Mouse (Mus musculus) cerebellum, postnatal 36 days (tissue): ENCODE data around the gene Kcne1.
A peak's percentile ranks its signal among the peaks of the same experiment; 100 is the strongest.

Experiments
- DNase-seq, 2 experiments: peaks; one replicate each; pipeline ENCODE4 v3.0.0; 2021 to 2022; ENCODE audit warnings: mixed read lengths in 2 of 2

The Kcne1 gene

GRCm38 (mm10) chr16:92359229-92359628, at the start of gene Kcne1:
Gene Kcne1, minus strand, starts transcription at chr16:92359468.
- no peak for DNase-seq

GRCm38 (mm10) chr16:92407883-92408282, 48.6 kb upstream of the Kcne1 start:
- DNase-seq: no peak

DNA sequence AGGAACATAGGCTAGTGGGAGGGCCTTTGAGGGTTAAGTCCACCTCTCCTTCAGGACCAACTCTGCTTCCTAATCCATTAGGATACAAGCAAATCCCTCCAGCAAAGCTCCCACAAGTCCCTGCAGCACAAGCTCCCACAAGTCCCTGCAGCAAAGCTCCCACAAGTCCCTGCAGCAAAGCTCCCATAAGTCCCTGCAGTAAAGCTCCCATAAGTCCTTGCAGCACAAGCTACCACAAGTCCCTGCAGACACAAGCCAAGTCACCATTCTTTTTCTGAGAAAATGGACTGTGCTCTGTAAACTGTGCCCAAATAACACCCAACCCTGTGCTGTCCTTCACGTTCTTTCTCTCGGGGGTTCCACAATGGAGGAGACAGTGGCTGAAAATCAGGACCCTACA, 44.9 kb upstream of the Kcne1 start:
- no peak for DNase-seq

DNA sequence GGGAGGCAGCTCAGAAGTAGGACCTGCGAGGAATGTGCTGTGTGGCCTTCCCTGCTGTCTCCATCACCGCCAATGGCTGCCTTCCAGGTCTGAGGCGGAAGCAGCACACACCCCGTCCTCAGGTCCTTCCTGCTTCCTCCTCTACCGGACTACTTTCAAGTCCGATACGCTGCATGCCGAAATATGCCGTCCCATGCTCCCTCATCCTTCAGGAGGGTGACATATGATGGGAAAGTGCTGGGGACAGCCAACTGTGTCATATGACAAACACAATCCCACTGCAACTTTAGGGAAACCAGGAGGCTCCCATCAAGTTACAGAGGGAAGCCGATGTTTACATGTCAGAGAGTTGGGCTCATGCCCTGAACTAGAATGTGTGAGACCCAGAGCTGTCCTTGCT, 43.8 kb upstream of the Kcne1 start:
- DNase-seq: no peak

- DNase-seq: no peak
These were observed 42.9 kb upstream of the Kcne1 start for GRCm38 (mm10) chr16:92402216-92402615.

DNA sequence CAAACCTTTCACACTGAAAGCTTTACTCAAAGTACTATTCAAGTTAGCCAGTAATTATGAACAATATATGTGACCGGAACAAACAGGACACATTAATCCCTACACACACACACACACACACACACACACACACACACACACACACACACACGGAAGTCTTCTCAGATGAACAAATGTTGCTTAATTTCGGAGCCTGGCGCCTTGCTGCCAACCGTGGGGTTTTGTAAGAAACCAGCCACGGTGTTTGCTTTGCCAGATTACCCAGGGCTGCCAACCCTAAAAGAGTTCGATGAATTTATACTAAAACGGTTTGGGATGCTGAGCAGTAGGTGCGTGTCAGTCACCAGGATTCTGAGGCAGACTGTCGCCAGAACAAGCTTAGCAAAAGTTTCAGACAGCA, 41.9 kb upstream of the Kcne1 start:
- no peak for DNase-seq

- DNase-seq: peak; percentile 62 to 63
These were observed 40.5 kb upstream of the Kcne1 start for GRCm38 (mm10) chr16:92399490-92400458.

DNA sequence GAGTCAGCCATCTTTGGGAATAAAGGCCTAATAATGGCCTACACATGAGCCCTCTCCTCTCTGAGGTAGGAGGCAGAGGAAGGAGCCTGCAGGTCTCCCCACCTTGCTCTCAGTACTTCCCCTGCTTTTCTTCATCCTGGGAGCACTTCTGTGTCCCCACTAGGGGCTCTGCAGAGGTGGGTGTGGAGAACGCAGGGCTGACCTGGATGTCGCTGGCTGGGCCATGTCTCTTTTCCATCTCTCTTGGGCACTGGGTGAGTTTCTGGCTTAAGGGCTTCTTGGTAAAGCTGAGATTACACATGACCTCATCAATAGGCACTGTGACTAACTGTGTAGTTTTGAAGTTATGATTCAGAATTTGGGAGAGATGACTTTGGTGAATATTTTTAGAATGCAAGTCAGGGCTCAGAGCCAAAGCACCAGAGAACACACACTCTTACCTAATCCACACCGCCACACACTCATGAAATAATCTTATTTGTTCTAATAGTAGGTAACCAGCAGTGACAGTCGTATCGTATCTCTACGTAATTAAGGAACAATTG, 39.4 kb upstream of the Kcne1 start:
- DNase-seq: no peak

DNA sequence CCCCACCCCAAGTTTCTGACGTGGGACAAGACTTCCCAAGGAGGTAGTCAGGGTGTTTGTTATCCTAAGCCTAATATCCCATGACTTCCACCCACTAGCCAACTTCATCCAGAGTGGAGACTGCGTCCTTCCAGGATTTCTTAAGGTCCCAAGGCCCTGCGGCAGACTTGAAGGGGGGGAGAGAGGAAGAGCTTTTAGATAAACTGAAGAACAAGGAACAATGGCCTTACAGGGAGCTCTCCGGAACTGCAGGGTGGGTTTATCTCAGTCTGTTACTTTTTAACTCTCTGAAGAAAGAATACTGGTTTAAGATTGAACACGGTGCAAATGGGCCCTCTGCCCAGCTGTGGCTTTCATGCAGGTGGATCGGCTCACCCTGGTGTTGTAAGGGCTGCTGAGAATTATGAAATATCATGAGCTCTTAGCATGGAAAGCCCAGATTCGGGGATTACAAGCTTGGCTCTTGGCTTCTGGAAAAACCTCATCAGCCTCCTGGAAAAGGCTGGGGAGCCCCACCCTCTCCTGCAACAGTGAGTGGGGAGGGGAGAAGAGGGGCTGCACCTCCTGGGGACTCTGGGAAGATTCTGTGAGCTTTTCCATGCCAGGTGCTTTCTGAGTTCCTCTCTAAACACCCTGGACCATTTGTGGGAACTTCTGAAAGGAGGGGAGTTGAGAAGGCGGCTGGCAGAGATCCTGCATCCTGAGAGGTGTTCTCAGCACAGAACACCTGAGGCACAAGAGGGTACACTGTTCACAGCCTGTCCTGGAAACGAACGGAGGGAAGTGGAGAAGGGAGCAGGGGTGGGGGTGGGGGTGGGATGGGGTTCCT, 38.7 kb upstream of the Kcne1 start:
- no peak for DNase-seq

GRCm38 (mm10) chr16:92393732-92394131, 34.5 kb upstream of the Kcne1 start:
- DNase-seq: no peak

DNA sequence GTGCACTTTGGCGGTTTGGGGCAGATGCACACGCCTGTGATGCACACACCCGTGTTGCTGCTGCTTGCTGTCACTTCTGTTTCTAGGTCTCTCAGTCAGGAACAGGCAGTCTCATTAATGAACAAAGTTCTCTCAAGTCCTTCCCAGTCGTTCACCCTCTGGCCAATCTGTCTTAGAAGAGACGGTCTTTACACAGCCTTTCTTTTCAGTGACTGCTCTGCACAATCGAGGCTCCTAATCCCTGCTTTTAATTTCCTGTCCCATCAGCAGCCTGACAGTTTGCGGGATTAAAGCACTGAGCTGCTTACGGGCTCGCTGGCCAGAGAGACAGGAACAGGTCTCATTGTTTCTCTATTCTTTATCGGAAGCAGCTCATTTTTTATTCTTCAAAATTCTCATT, 28.4 kb upstream of the Kcne1 start:
- DNase-seq: no peak

DNA sequence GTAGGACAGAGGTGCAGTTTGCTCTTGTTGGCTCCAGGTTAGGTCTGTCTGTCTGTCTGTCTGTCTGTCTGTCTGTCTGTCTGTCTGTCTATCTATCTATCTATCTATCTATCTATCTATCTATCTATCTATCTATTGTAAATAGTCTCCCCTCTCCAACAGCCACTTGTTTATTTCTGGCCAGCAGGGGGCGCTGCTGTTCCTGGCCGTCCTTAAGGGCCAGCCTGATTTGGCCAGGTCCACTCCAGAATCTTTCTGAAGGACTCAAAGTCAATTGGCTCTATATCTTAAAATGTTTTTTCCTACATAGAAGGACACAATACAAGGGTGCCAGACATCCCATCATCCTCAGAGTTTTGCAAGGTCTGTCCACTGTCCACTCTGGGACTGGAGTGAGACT, 25.8 kb upstream of the Kcne1 start:
- DNase-seq: peak; percentile 68 to 69

GRCm38 (mm10) chr16:92383412-92383811, 24.1 kb upstream of the Kcne1 start:
- DNase-seq: no peak

DNA sequence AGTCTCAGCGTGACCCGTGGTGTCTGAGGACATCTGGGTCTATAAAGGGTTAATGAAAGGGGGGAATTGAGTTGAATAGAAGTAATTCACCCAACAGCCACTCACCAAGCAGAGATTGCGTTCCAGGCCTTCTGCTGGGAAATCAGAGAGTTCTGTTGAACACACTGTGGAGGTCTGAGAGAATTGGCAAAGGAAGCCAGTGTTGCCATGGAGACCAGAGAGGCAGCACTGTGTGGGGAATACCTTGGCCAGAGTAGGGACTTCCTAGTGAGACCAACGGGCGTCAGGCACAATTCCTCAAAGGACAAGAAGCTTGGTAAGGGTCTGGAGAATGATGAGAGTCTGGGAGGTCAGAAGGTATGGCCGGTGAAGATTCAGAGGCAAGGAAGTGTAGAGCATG, 23.2 kb upstream of the Kcne1 start:
- DNase-seq: peak in 1 of 2 experiments; percentile 22

DNA sequence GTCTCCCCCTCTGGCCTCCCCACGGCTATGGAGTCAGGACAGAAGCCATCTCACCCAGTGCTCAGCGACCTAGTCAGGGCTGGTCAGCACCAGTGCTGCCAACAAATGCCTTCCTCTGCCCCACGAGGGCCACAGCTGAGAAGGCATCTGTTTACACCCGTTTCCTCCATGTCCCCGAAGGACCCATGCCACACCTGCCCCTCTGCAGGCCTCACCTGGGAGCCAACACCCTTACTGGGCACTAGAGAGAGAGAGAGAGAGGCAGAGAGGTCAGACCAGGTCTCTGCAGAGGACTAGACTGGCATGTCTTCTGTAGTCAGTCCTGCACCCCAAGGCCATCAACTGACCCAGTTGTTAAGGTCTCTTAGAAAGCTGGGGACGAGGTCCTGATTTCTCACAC, 21.8 kb upstream of the Kcne1 start:
- DNase-seq: no peak

DNA sequence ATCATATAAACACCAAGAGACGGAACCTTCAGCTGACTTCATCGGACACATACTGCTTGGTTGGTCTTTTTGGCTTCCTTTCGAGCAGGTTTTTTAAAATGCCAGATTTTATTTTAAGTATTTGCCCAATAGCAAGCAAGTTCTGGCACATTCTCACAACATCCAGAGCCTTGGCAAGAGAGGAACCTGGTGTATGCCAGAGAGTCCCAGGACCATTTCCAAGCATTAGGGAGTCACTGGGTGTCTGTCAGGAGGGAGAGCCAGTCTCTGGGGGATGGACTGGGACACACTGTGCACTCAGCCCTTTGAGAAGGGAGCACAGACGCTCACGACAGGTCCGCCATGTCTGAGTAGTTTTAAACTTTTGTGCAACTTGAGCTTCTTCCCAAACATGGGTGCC, 17.7 kb upstream of the Kcne1 start:
- DNase-seq: no peak

GRCm38 (mm10) chr16:92371623-92372022, 12.4 kb upstream of the Kcne1 start:
- DNase-seq: peak; percentile 28 to 34

DNA sequence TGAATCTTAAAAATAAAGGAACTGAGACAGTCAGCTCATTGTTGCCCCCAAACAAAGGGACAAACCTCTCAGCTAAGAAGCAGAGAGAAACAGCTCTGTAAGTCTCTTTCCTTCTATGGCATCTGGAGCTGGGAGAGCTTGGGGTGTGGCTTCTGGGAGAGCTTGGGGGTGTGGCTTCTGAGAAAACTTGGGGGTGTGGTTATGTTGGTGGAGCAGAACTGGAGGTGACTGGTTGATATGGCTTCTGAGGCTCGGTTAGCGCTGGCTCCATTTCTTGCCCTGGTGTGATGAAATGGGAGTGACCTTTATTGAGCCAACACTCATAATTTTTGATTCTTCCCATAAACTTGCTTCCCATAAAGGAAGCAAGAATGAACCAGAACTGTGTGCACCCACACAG, 10.0 kb upstream of the Kcne1 start:
- DNase-seq: no peak

GRCm38 (mm10) chr16:92365477-92365876, 6.2 kb upstream of the Kcne1 start:
- no peak for DNase-seq

DNA sequence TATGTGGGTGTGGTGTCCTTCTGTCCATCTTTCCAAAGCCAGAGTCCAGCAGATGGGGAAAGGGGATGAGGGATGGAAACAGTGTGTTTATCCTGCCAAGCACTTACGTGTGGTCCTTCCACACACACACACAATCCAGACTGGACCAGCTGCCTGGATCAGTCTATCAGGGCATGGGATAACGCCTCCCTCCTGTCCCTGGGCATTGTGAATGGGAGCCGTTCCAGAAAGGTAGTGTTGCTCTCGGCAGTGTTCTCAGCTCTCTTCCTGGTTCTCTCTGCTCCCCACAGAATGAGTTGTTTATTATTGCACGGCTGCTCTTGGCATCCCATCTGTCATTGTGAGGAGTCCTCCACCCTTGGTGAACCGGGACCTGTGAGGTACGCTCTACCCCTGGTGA, 1.4 kb upstream of the Kcne1 start:
- no peak for DNase-seq

GRCm38 (mm10) chr16:92358734-92359133, 534 bp downstream of the Kcne1 start:
- DNase-seq: no peak

DNA sequence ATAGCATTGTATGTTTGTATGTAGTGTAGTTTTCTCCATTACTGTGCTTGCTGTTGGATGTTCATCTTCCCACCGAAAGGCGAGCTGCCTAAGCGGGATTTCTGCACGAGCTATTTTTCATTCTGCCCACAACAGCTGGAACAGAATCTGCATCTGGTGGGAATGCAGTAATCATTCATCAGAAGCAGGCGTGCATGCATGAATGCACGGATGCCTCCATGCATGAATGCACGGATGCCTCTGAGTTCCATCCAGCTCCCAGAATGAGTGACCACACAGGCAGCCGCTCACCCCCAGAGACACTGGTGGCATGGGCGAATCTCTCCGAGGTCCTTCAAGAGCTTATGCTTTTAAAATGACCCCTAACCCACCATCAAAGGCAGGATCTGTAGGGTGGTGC, 1.7 kb downstream of the Kcne1 start:
- DNase-seq: no peak

DNA sequence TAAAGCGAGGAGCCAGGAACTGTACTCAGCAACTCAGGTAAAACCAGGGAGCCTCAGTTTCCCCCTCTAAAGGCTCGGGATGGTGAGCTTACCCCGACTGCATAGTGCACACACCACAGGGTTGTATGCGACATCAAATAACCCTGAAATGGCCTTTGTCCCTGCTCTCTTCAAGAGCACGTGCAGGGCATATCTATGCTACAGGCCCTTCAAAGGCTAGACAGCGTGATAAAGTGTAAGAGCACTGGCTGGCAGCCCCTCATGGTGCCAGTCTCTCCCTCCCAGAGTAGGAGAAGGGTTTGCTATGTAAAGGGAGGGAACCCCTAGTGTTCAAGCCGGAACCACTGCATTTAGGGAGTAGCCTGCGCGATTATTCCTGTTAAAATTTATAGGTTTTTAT, 2.2 kb downstream of the Kcne1 start:
- DNase-seq: no peak

DNA sequence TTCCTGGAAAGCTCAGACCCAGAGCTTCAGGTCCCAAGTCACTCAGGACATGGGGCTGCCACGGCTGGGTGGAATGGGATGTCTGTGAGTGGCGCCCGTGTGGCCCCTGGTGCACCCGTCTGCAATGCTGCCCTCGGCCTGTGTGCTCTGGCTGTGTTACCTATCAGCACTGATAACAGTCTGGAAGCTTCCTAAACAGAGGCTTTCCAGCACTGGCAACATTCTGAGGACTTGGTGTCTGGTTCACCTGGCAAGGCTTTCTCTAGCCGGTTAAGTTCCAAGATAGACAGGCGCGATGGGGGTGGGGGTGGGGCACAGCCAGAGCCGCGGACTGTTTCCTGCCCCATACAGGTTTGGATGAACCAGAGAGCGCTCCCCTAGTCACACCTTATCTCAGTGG, 3.3 kb downstream of the Kcne1 start:
- no peak for DNase-seq
